Mouse (Mus musculus): Measurements from ENCODE around the gene Gm17720.
A peak's percentile ranks its signal among the peaks of the same experiment; 100 is the strongest.
"Not testable (repeated sequence)": the region's sequence is repeated elsewhere in the genome, so short reads cannot be mapped to it uniquely, and the experiment has no call there.

Gm17720 gene

GRCm38 (mm10) chr8:110039216-110039615, 63.3 kb downstream of the Gm17720 start:
- DNase-seq = peak; percentile 20

DNA sequence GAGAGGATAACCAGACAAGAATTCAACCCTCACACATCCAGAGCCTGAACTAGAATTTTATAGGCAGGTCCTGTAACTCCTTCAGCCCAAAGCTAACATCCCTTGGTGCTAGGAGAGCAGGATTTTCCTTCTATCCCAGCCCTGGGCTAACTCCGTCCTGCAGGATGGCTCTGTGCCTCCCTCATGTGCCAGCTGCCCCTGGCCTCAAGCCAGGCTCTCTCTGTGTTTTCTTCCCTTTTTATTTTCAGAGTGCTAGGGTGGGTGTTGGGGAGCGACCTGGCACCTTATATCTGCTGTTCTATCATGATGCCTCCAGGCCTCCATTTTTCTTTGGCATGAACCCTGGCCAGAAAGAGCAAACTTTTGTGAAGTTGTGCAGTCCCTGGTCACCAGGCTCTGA, 66.4 kb downstream of the Gm17720 start:
- no peak for DNase-seq

GRCm38 (mm10) chr8:110034331-110034730, 68.2 kb downstream of the Gm17720 start:
- no peak for DNase-seq

- DNase-seq = not testable (repeated sequence)
Observed at GRCm38 (mm10) chr8:110033771-110034170, 68.8 kb downstream of the Gm17720 start.

Measured in right cerebral cortex, adult 18-20 months (tissue).